Mouse (Mus musculus): ENCODE measurements around the gene Chst10. TPM values are rescaled to one million over a fixed set of nuclear protein-coding genes. Genes with fewer than 3 reads are reported as not detected.

The Chst10 gene
- polyA plus RNA-seq, 1 experiment = 1.1 TPM

GRCm38 (mm10) chr1:38893081-38893480, 4.9 kb downstream of the Chst10 start:
- Histone ChIP-seq H3K27me3 (replicated peaks) (peaks cover 44% of the 10 kb centered on the region), H3K36me3 (replicated peaks; ENCODE audit: low read length) (no peaks in the 10 kb centered on the region), H3K4me3 (replicated peaks) (no peak overlapping the region), H3K4me1 (peaks cover 9% of the 10 kb centered on the region), H3K9me3 (no peaks in the 10 kb centered on the region)
- TF ChIP-seq FLI1 (IDR thresholded peaks at IDR 0.05; ENCODE audit: low read length) (no peak), GATA1 (IDR thresholded peaks at IDR 0.05; ENCODE audit: borderline replicate concordance, low read length) (no peak)

GRCm38 (mm10) chr1:38891444-38891843, 6.5 kb downstream of the Chst10 start:
- H3K27me3 ChIP-seq (replicated peaks) = peaks cover 31% of the 10 kb centered on the region
- no peaks in the 10 kb centered on the region for H3K4me1 ChIP-seq
- TF ChIP-seq GATA1 (IDR thresholded peaks at IDR 0.05; ENCODE audit: borderline replicate concordance, low read length) = no peak
- no peak for TF ChIP-seq FLI1 (IDR thresholded peaks at IDR 0.05; ENCODE audit: low read length)
- H3K4me3 ChIP-seq (replicated peaks) = no peak overlapping the region
- H3K36me3 ChIP-seq (replicated peaks; ENCODE audit: low read length) = no peaks in the 10 kb centered on the region
- no peaks in the 10 kb centered on the region for H3K9me3 ChIP-seq

- H3K27me3 ChIP-seq (replicated peaks) = peaks cover 17% of the 10 kb centered on the region
- TF ChIP-seq GATA1 (IDR thresholded peaks at IDR 0.05; ENCODE audit: borderline replicate concordance, low read length) (no peak), FLI1 (IDR thresholded peaks at IDR 0.05; ENCODE audit: low read length) (no peak)
- no peaks in the 10 kb centered on the region for H3K4me1 ChIP-seq
- no peaks in the 10 kb centered on the region for H3K36me3 ChIP-seq (replicated peaks; ENCODE audit: low read length)
- H3K4me3 ChIP-seq (replicated peaks) = no peak overlapping the region
- no peaks in the 10 kb centered on the region for H3K9me3 ChIP-seq
Observed at GRCm38 (mm10) chr1:38888803-38889202, 9.2 kb downstream of the Chst10 start.

- H3K36me3 ChIP-seq (replicated peaks; ENCODE audit: low read length) = no peaks in the 10 kb centered on the region
- H3K27me3 ChIP-seq (replicated peaks) = peaks cover 9% of the 10 kb centered on the region
- no peaks in the 10 kb centered on the region for H3K9me3 ChIP-seq
- TF ChIP-seq FLI1 (IDR thresholded peaks at IDR 0.05; ENCODE audit: low read length) (no peak), GATA1 (IDR thresholded peaks at IDR 0.05; ENCODE audit: borderline replicate concordance, low read length) (no peak)
- H3K4me3 ChIP-seq (replicated peaks) = no peak overlapping the region
- no peaks in the 10 kb centered on the region for H3K4me1 ChIP-seq
Observed at GRCm38 (mm10) chr1:38887011-38887410, 10.9 kb downstream of the Chst10 start.

GRCm38 (mm10) chr1:38886602-38887001, 11.4 kb downstream of the Chst10 start:
- Histone ChIP-seq H3K36me3 (replicated peaks; ENCODE audit: low read length) (no peaks in the 10 kb centered on the region), H3K4me3 (replicated peaks) (no peak overlapping the region), H3K9me3 (no peaks in the 10 kb centered on the region), H3K27me3 (replicated peaks) (peaks cover 8% of the 10 kb centered on the region), H3K4me1 (no peaks in the 10 kb centered on the region)
- TF ChIP-seq FLI1 (IDR thresholded peaks at IDR 0.05; ENCODE audit: low read length) (no peak), GATA1 (IDR thresholded peaks at IDR 0.05; ENCODE audit: borderline replicate concordance, low read length) (no peak)

- H3K4me1 ChIP-seq = no peaks in the 10 kb centered on the region
- TF ChIP-seq GATA1 (IDR thresholded peaks at IDR 0.05; ENCODE audit: borderline replicate concordance, low read length) (no peak), FLI1 (IDR thresholded peaks at IDR 0.05; ENCODE audit: low read length) (no peak)
- H3K36me3 ChIP-seq (replicated peaks; ENCODE audit: low read length) = no peaks in the 10 kb centered on the region
- no peak overlapping the region for H3K4me3 ChIP-seq (replicated peaks)
- no peaks in the 10 kb centered on the region for H3K9me3 ChIP-seq
- H3K27me3 ChIP-seq (replicated peaks) = peaks cover 5% of the 10 kb centered on the region
Observed at GRCm38 (mm10) chr1:38885956-38886355, 12.0 kb downstream of the Chst10 start.

- H3K4me1 ChIP-seq = no peaks in the 10 kb centered on the region
- H3K9me3 ChIP-seq = no peaks in the 10 kb centered on the region
- H3K4me3 ChIP-seq (replicated peaks) = no peak overlapping the region
- H3K36me3 ChIP-seq (replicated peaks; ENCODE audit: low read length) = no peaks in the 10 kb centered on the region
- peaks cover 3% of the 10 kb centered on the region for H3K27me3 ChIP-seq (replicated peaks)
- TF ChIP-seq FLI1 (IDR thresholded peaks at IDR 0.05; ENCODE audit: low read length) (no peak), GATA1 (IDR thresholded peaks at IDR 0.05; ENCODE audit: borderline replicate concordance, low read length) (no peak)
Observed at GRCm38 (mm10) chr1:38883766-38884165, 14.2 kb downstream of the Chst10 start.

- no peaks in the 10 kb centered on the region for H3K4me1 ChIP-seq
- H3K27me3 ChIP-seq (replicated peaks) = peaks cover 3% of the 10 kb centered on the region
- no peak for TF ChIP-seq FLI1 (IDR thresholded peaks at IDR 0.05; ENCODE audit: low read length)
- no peak for TF ChIP-seq GATA1 (IDR thresholded peaks at IDR 0.05; ENCODE audit: borderline replicate concordance, low read length)
- H3K9me3 ChIP-seq = no peaks in the 10 kb centered on the region
- no peak overlapping the region for H3K4me3 ChIP-seq (replicated peaks)
- H3K36me3 ChIP-seq (replicated peaks; ENCODE audit: low read length) = no peaks in the 10 kb centered on the region
Observed at GRCm38 (mm10) chr1:38882746-38883145, 15.2 kb downstream of the Chst10 start.

- Histone ChIP-seq H3K9me3 (no peaks in the 10 kb centered on the region), H3K36me3 (replicated peaks; ENCODE audit: low read length) (no peaks in the 10 kb centered on the region), H3K4me1 (no peaks in the 10 kb centered on the region), H3K27me3 (replicated peaks) (peaks cover 9% of the 10 kb centered on the region), H3K4me3 (replicated peaks) (no peak overlapping the region)
- TF ChIP-seq GATA1 (IDR thresholded peaks at IDR 0.05; ENCODE audit: borderline replicate concordance, low read length) (no peak), FLI1 (IDR thresholded peaks at IDR 0.05; ENCODE audit: low read length) (no peak)
Observed at GRCm38 (mm10) chr1:38881366-38881765, 16.6 kb downstream of the Chst10 start.

GRCm38 (mm10) chr1:38876671-38877382, 21.1 kb downstream of the Chst10 start:
- no peak overlapping the region for H3K4me3 ChIP-seq (replicated peaks)
- H3K4me1 ChIP-seq = no peaks in the 10 kb centered on the region
- H3K36me3 ChIP-seq (replicated peaks; ENCODE audit: low read length) = no peaks in the 10 kb centered on the region
- H3K27me3 ChIP-seq (replicated peaks) = peaks cover 23% of the 10 kb centered on the region
- no peak for TF ChIP-seq GATA1 (IDR thresholded peaks at IDR 0.05; ENCODE audit: borderline replicate concordance, low read length)
- TF ChIP-seq FLI1 (IDR thresholded peaks at IDR 0.05; ENCODE audit: low read length) = no peak
- no peaks in the 10 kb centered on the region for H3K9me3 ChIP-seq
